Mouse (Mus musculus) left cerebral cortex, adult 2 months (tissue): ENCODE data around the gene Camta1. TPM values are rescaled to one million over a fixed set of nuclear protein-coding genes. Genes with fewer than 3 reads are reported as not detected.

Experiments used
- DNase-seq, 2 experiments: peaks; one replicate each; pipeline ENCODE4 v3.0.0; 2021 to 2022; ENCODE audit warnings: low spot score in 2 of 2, mixed read lengths in 1 of 2; ENCODE audit errors: extremely low spot score in 1 of 2
- H3K27ac ChIP-seq: fragments of 200-600 bp; 2 replicates; pipeline ENCODE4 v1.8.1; 2022
- H3K4me3 ChIP-seq: fragments of 200-600 bp; 2 replicates; pipeline ENCODE4 v1.8.1; 2022
- CTCF ChIP-seq: fragments of 200-600 bp; IDR thresholded peaks from 2 replicates; pipeline ENCODE4 v1.8.1; 2022; ENCODE audit warnings: antibody characterized with exemption, mild to moderate bottlenecking, moderate library complexity
- intact Hi-C: fragments of 180-260 bp; cut with DNase I; formaldehyde crosslinking; loops from one replicate; pipeline ENCODE4 v1.15.1; 2025
- total RNA-seq, 2 experiments: library from RNA; stranded (reverse); gene quantifications; 2 replicates each; pipeline ENCODE4 v1.2.3; 2021

Camta1 gene
- total RNA-seq, 2 experiments from 2014 or later: 242 to 255 TPM

DNA sequence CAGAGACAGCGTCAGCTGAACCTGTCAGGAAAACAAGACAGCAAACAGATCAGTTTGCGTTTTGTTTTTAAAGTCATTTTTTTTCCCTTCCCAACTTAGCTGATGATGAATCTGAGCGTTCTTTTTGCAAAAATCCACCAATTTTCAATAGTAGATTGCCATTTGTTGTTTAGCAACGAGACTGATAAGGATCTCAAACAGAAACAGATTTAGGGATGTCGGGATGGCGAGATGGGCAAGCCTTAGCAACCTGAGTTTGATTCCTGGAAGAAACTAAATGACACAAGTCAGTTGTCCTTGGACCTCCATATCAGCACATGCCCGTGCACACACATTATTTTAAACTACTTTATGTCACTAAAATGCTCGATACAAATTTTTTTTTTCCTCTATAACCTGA is 989.0 kb downstream of the Camta1 start:
- DNase-seq: no peak
- intact Hi-C loops: no loop called here
- Histone ChIP-seq H3K4me3 (no peak overlapping the region), H3K27ac (peak overlapping the region; percentile 61; the same call in 1 of the 2 replicates)
- TF ChIP-seq CTCF: no peak

DNA sequence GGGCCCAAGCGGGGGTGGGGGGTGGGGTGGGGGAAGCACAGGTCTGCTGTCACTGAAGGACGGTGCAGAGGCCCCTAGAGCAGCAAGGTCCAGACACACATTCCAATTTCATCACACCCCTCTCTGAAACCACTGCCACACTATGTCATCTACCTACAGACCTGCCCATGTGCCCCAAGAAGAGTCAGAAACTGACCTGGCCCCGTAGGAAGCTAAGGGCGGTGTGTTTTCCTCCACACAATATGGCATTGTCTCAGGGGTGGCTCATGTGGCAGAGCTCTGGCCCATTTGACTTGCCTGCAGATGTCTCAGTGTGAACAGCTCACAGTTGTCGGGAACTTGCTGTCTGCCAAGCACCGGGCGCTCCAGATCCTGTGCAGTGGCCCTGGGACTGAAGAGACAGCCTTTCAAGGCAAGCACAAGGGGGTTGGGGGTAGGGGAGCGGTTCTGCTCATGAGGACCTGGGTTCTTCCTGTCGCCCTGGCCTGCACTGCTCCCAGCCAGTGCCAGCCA is 989.5 kb downstream of the Camta1 start:
- peak in 1 of 2 experiments; percentile 43 for DNase-seq
- Histone ChIP-seq H3K27ac (peak overlapping the region; percentile 61; the same call in 1 of the 2 replicates), H3K4me3 (no peak overlapping the region)
- TF ChIP-seq CTCF: no peak
- intact Hi-C loops: no loop called here

DNA sequence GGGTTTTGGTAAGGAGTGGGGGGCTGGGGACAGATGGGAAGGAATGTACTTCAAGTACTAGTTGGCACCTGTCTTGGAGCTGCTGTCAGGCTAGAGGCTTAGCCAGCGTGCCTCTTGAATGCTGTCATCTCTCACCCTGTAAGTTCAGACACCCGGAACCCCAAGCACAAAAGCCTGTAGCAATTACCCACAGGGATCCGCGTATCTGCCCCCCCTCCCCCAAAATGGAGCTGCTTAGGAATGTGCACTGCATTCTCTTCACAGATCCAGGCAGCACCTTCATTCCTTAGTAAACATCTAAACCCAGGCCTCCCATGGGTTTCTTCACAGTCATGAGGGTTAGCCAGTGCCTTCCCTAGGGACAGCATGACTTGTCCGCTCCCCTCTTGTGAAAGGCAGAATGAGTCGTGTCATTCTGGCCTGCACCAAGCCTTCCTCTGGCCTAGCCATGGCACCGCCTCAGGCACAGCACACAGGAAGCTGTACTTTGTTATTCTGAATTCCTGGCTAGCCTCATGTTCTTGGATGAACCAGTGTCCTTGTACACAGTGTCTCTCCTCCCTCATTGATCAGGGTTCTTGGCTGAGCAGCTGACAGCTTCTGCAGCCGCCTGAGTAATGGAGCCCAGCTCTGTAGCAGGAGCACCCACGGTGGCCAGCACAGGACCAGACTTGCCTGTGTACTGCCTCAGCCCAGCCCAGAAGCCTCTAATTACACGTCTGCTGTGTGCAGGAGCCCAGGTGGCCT is 990.1 kb downstream of the Camta1 start:
- no peak for TF ChIP-seq CTCF
- intact Hi-C loops: no loop called here
- H3K27ac ChIP-seq: peak overlapping the region; percentile 12; the same call in 1 of the 2 replicates
- no peak for DNase-seq
- H3K4me3 ChIP-seq: no peak overlapping the region

DNA sequence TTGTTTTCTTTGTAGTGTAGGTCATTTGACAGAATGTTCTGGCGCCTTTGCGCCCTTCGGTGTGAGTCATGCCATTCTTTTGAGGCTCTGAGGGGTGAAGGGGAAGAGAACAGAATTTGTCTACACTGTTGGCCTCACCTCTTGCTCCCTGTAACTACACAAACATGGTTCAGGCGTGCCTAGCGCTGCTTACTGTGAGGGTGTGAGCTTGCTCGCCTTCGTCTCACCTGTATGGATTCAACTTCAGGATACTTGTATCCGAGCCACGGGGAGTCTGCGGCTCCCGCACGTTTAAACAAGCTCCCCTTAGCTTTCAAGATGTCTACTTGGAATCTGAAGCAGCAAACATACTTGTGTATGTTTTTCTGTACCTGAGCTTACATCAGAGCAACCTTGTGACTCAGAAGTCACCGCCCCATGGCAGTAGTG is 990.7 kb downstream of the Camta1 start:
- no peak for TF ChIP-seq CTCF
- intact Hi-C loops: no loop called here
- Histone ChIP-seq H3K27ac (no peak overlapping the region; the same call in 1 of the 2 replicates), H3K4me3 (no peak overlapping the region)
- DNase-seq: no peak

DNA sequence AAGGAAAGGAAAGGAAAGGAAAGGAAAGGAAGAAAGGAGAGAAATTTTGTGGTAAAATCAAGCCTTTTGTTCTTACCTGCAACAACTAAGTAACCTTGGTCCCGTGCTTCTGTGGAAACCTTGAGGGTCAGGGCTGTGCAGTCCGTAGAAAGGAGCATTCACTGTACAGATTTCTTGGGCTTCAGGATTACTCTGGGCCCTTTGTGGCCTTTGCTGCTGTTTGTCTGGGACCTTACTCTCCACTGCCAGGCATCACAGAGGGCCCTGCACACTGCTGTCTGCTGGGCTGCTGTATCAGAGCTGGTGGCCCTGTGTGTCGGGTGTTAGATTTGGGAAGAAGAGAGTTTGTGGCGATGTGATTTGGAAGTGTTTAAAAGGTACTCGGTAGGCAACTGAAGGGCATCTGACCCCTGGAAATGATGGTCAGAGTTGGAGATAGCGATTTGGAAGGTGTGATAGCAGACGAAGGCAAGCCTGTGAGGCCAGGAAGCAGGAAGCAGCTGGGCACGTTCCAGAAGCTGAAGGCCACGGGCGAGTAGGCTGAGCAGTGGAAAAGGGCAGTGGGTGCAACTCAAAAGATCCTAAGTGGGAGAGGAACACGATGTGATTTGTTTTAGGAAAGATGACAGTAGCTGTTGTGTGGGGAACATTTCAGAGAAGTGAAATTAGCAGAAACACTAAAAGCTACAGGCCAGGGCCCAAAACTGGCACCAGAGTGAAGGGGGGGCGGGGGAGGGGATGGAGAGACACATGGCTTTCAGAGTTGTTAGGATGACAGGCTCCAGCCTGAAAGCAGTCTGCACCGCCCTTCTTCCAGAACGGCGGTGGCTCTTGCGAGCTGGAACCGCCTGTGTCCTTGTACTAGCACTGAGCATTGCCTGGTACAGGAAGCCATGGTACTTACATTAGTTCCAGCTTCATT is 992.1 kb downstream of the Camta1 start:
- Histone ChIP-seq H3K27ac (peak overlapping the region; percentile 11; the same call in 1 of the 2 replicates), H3K4me3 (no peak overlapping the region)
- no peak for TF ChIP-seq CTCF
- no peak for DNase-seq
- intact Hi-C loops: no loop called here

DNA sequence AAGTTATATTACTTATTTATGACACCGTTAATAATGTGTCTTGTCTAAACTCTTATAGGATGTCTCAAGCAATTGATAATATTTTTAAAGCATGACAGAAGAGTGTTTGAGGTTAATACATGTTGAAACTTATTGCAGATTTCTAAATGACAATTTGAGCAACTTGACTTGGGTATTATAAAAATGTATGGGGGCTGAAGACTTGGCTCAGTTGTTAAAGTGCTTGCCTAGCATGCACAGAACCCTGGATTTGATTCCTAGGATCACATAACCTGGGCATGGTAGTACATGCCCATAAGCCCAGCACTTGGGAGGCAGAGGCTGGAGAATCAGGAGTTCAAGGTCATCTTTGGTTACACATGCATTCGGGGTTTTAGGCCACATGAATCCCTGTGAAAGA is 992.8 kb downstream of the Camta1 start:
- intact Hi-C loops: no loop called here
- DNase-seq: no peak
- no peak for TF ChIP-seq CTCF

DNA sequence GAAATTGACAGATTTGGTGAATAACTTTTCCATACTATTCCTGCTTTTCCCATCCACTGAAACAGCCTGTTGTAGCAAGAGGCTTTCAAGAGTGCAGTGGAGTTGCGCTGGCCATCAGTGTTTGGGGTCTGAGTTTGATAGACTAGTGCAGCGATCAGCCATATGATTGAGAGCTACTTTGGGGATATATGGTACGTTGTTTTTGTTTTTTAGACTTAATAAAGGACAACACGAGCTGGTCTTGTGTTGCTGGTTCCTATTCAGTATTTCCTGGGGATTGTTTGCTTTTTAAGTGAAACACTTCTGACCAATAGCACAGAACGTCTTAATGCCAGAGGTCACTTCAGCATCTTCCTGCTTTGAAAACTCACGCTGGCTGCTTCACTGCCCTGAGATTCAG is 993.5 kb downstream of the Camta1 start:
- intact Hi-C loops: no loop called here
- no peak for DNase-seq
- Histone ChIP-seq H3K27ac (no peak overlapping the region), H3K4me3 (no peak overlapping the region)
- TF ChIP-seq CTCF: no peak

More for the DNA sequence above, 992.8 kb downstream of the Camta1 start:
- Histone ChIP-seq H3K4me3 (no peak overlapping the region), H3K27ac (no peak overlapping the region)

Other genes starting within 250 kb of the Camta1 start
- gene Dnajc11, start 71.8 kb upstream of the Camta1 start, total RNA-seq: 10 to 100 TPM; 61.8 to 66.6 TPM
- gene Thap3, start 127.1 kb upstream of the Camta1 start, total RNA-seq: 10 to 100 TPM; 19.2 to 20.7 TPM
- 10 to 100 TPM; 18.9 to 19.6 TPM for gene Phf13, start 134.4 kb upstream of the Camta1 start, total RNA-seq
- 10 to 100 TPM; 18.5 to 19.3 TPM for gene Klhl21, start 146.9 kb upstream of the Camta1 start, total RNA-seq
- gene Zbtb48, start 165.8 kb upstream of the Camta1 start, total RNA-seq: 10 to 100 TPM; 13.6 to 13.9 TPM
- under 1 TPM; 0.49 to 0.95 TPM for gene Tas1r1, start 176.7 kb upstream of the Camta1 start, total RNA-seq
- 10 to 100 TPM; 18.2 to 19.2 TPM for gene Nol9, start 177.4 kb upstream of the Camta1 start, total RNA-seq
- 100 to 1,000 TPM in 1 of 2 experiments, 10 to 100 TPM in 1; 89.1 to 101 TPM for gene Plekhg5, start 210.6 kb upstream of the Camta1 start, total RNA-seq